Mouse (Mus musculus) urinary bladder, adult 2 months (tissue): ENCODE measurements around the gene Sypl2. TPM values are rescaled to one million over a fixed set of nuclear protein-coding genes. Genes with fewer than 3 reads are reported as not detected.

Experiments
- DNase-seq: peaks from one replicate; pipeline ENCODE4 v3.0.0; 2022; ENCODE audit warnings: low spot score
- polyA plus RNA-seq: library from polyadenylated mRNA; depleted of rRNA; stranded (reverse); fragments of >200 nt; gene quantifications from 2 replicates; pipeline ENCODE4 v1.2.3, GENCODE M21; 2012; rRNA removed

The Sypl2 gene
- polyA plus RNA-seq, 1 experiment = 0.96 TPM

- no peak for DNase-seq
These were observed 47.4 kb downstream of the Sypl2 start for GRCm38 (mm10) chr3:108178756-108179715.

DNA sequence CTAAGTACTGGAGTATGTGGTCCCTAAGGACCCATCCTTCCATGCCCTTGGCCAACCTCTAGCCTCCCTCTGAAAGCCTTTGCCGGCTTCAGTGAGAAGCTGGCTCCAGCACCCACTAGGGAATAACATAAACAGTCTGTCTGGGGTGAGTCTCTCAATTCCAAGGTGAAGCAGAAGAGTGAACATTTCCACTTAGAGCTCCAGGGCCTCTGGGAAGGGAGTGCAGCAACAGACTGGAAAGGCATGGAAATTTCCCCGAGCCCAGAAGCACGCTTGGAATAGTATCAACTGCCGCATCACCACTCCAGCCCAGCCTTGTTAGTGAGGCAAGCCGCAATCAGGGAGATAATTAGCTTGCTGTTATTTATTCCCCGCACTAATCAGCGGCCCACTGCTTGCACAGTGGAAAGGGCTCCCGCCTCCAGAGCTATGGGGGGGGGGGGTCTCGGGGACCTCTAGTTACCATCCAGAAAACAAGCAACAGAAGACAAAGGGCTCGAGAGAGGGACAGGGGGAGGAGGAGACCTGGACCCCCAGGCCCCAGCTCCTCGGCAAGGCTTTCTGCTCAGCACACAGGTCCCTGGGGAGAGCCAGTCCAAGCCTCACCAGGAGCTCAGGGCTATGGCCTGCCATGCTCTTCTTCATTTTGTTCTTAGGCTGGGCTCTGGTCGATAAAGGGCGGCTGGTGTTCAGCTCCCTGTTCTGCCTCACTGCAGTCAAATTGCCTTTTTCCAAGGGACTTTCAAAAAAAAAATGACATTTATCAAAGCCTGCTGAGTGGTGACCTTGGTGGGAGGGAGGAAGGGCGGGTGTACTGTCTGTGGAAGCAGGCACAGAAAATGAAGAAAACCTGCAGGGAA lies 51.5 kb downstream of the Sypl2 start:
- DNase-seq = no peak

DNA sequence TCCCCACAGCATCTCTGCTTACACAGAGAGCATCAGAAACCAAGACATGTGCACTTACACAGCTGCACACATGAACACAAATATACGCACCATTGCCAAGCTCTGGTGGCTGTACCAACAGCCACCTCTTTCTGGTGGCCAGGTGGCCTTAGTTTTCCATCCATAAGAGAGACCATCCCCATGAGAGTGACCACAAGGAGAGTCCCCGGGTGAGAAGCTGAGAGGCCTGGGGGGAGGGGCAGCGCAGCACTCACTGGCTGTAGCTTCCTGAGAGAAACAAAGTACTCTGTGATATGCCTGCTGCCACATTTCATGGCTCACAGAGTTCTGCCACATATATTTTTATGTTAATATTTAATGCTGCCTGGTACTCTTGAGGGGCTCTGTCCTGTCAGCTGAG lies 57.2 kb downstream of the Sypl2 start:
- no peak for DNase-seq

DNA sequence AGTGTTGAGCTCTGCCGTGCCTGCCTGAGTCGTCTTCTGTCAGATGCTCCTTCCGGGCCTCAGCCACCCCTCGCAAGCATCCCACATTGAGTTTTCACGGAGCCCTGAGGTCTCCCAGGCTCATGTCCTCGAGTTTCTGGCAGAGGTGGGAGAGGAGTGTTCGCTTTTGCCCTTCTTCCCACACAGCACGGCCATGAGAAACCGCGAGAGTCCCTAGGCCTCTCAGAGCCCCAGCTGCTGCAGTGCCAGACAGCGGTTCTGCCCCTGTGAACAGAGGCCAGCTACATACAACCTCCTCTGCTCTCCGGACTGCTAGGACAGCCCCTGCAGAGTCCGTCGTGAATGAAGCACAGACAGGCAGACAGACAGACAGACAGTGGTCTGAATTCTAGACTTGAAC lies 58.9 kb downstream of the Sypl2 start:
- DNase-seq = no peak

DNA sequence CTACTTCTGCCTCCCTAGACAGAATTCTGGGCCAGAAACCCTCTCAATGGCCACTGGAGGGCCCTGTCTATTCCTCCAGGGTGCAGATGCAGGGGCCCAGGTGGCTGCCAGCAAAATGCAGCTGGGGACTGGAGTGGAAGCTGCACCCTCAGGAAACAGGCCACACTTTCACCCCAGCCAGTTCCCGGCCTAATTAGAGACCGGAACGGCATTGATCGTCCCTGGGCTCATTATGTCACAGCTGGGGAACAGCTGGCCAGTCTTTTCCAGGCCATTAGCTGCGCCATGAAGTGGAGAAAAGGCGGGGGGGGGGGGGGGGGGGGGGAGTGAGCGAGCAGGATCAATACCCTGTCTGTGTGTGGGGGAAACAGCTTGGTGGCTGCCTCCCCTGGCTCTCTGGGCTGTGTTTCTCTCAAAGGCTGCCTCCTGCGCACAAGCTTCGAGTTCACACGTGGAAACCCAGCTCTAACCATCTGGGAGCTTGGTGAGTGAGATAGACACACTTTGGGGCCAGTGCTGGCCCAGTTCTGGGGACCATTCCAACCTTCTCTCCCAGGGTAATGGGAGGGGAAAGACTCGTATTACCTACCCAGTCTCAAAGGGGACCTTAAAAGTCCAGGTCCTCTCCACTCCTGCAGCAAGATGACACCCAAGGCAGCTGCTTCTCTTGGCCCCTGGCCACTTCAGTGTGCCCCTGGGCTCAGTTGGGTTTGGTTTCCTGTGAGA lies 59.8 kb downstream of the Sypl2 start:
- DNase-seq = no peak

DNA sequence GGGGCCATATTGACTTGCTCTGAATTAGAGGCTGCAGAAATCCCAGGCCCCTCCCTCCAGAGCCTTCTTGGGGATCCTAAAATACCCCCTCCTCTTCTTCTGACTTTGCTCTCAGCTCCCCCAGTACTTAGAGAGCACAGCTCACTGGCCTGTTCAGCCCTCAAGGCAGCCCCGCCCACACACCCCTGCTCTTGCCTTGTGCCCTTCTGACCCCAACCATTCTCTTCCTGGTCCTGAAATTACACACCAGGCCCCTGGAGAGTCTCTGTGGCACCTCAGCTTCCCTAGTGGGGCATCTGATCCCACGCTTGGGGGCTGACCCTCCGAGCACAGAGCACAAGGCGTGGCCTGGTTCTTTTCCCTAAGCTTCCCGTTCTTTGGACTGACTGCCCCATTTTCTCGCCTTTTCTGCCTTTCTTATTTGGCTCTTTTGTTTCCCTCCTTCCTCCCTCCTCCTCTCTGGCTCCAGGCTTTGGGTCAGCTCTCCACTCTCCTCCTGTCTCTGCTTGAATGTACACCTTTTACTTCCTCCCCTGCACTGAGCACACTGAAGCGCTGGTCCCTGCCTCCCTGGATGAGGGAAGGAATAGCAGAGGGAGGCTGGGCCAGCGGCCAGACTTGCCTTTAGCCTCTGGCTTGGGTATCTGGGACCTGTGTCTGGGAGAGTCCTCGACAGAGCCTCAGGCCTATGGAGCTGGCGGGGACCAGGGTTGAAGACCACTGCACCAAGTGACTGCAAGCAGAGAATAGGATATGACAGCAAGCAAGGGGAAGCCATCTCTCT lies 60.7 kb downstream of the Sypl2 start:
- DNase-seq = no peak

GRCm38 (mm10) chr3:108164807-108165206 lies 61.6 kb downstream of the Sypl2 start:
- DNase-seq = peak; percentile 52

DNA sequence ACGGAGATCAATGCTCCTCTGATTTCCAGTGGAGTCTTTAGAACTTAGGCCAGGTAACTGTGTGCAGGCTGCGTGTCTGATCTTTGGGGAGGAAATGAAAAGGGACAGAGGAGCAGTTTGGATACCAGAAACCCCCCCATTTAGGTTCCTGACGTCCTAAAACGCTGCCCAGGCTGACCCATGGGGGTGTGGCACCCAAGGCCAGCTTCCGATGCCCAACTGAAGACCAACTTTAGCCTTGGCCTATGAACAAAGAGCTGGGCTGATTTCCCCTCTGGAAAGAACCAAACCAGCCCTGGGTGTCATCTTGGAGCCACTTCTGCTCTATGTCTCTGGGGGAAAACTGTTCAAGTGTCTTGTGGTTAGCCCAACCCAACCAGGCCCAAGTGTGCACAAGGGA lies 62.4 kb downstream of the Sypl2 start:
- DNase-seq = no peak

Other genes starting within 250 kb of the Sypl2 start
- gene Gstm2, start 240.2 kb downstream of the Sypl2 start, polyA plus RNA-seq = 148 and 153 TPM in 2 replicates
- 9,762 and 10,289 TPM in 2 replicates for gene Gstm1, start 208.7 kb downstream of the Sypl2 start, polyA plus RNA-seq
- 128 and 151 TPM in 2 replicates for gene Gstm4, start 181.8 kb downstream of the Sypl2 start, polyA plus RNA-seq
- gene Ampd2, start 140.0 kb downstream of the Sypl2 start, polyA plus RNA-seq = 33.5 and 37.8 TPM in 2 replicates
- 0.39 and 0.57 TPM in 2 replicates for gene Gnat2, start 133.9 kb downstream of the Sypl2 start, polyA plus RNA-seq
- 70.4 and 75.8 TPM in 2 replicates for gene Gnai3, start 80.5 kb downstream of the Sypl2 start, polyA plus RNA-seq
- gene Gpr61, start 71.8 kb downstream of the Sypl2 start, polyA plus RNA-seq = 0.01 TPM in 1 of 2 replicates, not detected in the other
- gene Amigo1, start 40.3 kb downstream of the Sypl2 start, polyA plus RNA-seq = 9.4 and 13.1 TPM in 2 replicates
- 8.3 and 8.6 TPM in 2 replicates for gene Cyb561d1, start 25.4 kb downstream of the Sypl2 start, polyA plus RNA-seq
- 7.1 and 8.5 TPM in 2 replicates for gene Atxn7l2, start 15.7 kb downstream of the Sypl2 start, polyA plus RNA-seq
- 108 and 130 TPM in 2 replicates for gene Psma5, start 30.3 kb upstream of the Sypl2 start, polyA plus RNA-seq
- gene Sort1, start 57.4 kb upstream of the Sypl2 start, polyA plus RNA-seq = 41.5 and 51.7 TPM in 2 replicates
- not detected in 2 replicates for gene Mybphl, start 138.3 kb upstream of the Sypl2 start, polyA plus RNA-seq
- 4.0 and 4.4 TPM in 2 replicates for gene Psrc1, start 157.2 kb upstream of the Sypl2 start, polyA plus RNA-seq
- 4.6 and 7.2 TPM in 2 replicates for gene Celsr2, start 188.9 kb upstream of the Sypl2 start, polyA plus RNA-seq
- gene Sars, start 218.6 kb upstream of the Sypl2 start, polyA plus RNA-seq = 64.1 and 86.7 TPM in 2 replicates